In genomic region chr4:79243184-79243583, GRCm38 (mm10) we compare ENCODE assay signal across 15 mouse cellular contexts.
"Had no signal": no experiment of that assay in that cellular context is flagged by ENCODE, and none has a peak within 500 bp of the region (broad histone marks: within the 10 kb centered on the region; RNA-seq: fewer than 3 reads in every experiment).

No protein-coding gene starts in this region.

- H3K4me3 ChIP-seq: lung, embryonic 15.5 days; midbrain, embryonic 13.5 days; midbrain, embryonic 15.5 days; neural tube, embryonic 12.5 days; stomach, embryonic 15.5 days had no signal

- H3K27me3 ChIP-seq: lung, embryonic 15.5 days; midbrain, embryonic 13.5 days; midbrain, embryonic 15.5 days; neural tube, embryonic 12.5 days; stomach, embryonic 15.5 days had no signal

- H3K9me3 ChIP-seq: lung, embryonic 15.5 days; midbrain, embryonic 13.5 days; midbrain, embryonic 15.5 days; neural tube, embryonic 12.5 days; stomach, embryonic 15.5 days had no signal

- ATAC-seq: lung, postnatal 0 days; midbrain, embryonic 13.5 days; midbrain, embryonic 15.5 days had no signal

- H3K9ac ChIP-seq: liver, embryonic 14.5 days; lung, embryonic 15.5 days; midbrain, embryonic 13.5 days; midbrain, embryonic 15.5 days; neural tube, embryonic 12.5 days; stomach, embryonic 15.5 days had no signal

- H3K4me2 ChIP-seq: lung, embryonic 15.5 days; midbrain, embryonic 11.5 days; midbrain, embryonic 13.5 days; midbrain, embryonic 15.5 days; neural tube, embryonic 12.5 days; stomach, embryonic 15.5 days had no signal

- H3K27ac ChIP-seq: liver, embryonic 14.5 days; lung, embryonic 15.5 days; midbrain, embryonic 13.5 days; midbrain, embryonic 15.5 days; neural tube, embryonic 12.5 days; stomach, embryonic 15.5 days; stomach, postnatal 0 days had no signal

- H3K4me1 ChIP-seq: lung, embryonic 15.5 days; midbrain, embryonic 13.5 days; midbrain, embryonic 15.5 days; neural tube, embryonic 12.5 days; stomach, embryonic 15.5 days had no signal

- H3K36me3 ChIP-seq: lung, embryonic 15.5 days; midbrain, embryonic 13.5 days; midbrain, embryonic 15.5 days; neural tube, embryonic 12.5 days; stomach, embryonic 15.5 days had no signal

- DNase-seq: lung, adult 18-20 months; lung, postnatal 4 days; right cerebral cortex, postnatal 14 days; thymus, adult 2 months; thymus, postnatal 25 days; thymus, postnatal 4 days had no signal
